Mouse (Mus musculus): ENCODE results near the gene Sf1. TPM values are rescaled to one million over a fixed set of nuclear protein-coding genes. Genes with fewer than 3 reads are reported as not detected.
A peak's percentile ranks its signal among the peaks of the same experiment; 100 is the strongest.

The Sf1 gene
- polyA plus RNA-seq, 1 experiment from 2014 or later: 81.4 TPM

- Histone ChIP-seq H3K27me3 (replicated peaks; ENCODE audit: control insufficient read depth, insufficient read depth, low read length) (no peaks in the 10 kb centered on the region), H3K9ac (ENCODE audit: low read depth, low read length) (peak overlapping the region; percentile 99), H3K4me2 (ENCODE audit: low read length) (peak overlapping the region; percentile 97), H3K4me3 (ENCODE audit: low read length) (peak overlapping the region; percentile 98), H3K36me3 (ENCODE audit: control insufficient read depth, insufficient read depth, low read length) (peaks cover 30% of the 10 kb centered on the region), H3K27ac (ENCODE audit: low read depth, low read length) (no peak overlapping the region), H3K4me1 (ENCODE audit: control insufficient read depth, insufficient read depth, low read depth, low read length) (peaks cover 20% of the 10 kb centered on the region), H3K9me3 (ENCODE audit: control insufficient read depth, low read length) (no peaks in the 10 kb centered on the region)
- WGBS: 9% methylated on average over 2 of the region's 2 CpGs
- no peak for ATAC-seq
Measured at GRCm38 (mm10) chr19:6364842-6365241, 1.4 kb downstream of the Sf1 start.

- 94% methylated on average over 2 of the region's 2 CpGs for WGBS
- Histone ChIP-seq H3K27me3 (replicated peaks; ENCODE audit: control insufficient read depth, insufficient read depth, low read length) (no peaks in the 10 kb centered on the region), H3K9ac (ENCODE audit: low read depth, low read length) (no peak overlapping the region), H3K4me2 (ENCODE audit: low read length) (no peak overlapping the region), H3K4me3 (ENCODE audit: low read length) (no peak overlapping the region), H3K9me3 (ENCODE audit: control insufficient read depth, low read length) (no peaks in the 10 kb centered on the region), H3K27ac (ENCODE audit: low read depth, low read length) (no peak overlapping the region), H3K4me1 (ENCODE audit: control insufficient read depth, insufficient read depth, low read depth, low read length) (peaks cover 8% of the 10 kb centered on the region), H3K36me3 (ENCODE audit: control insufficient read depth, insufficient read depth, low read length) (peaks cover 78% of the 10 kb centered on the region)
- ATAC-seq: no peak
Measured at GRCm38 (mm10) chr19:6370175-6370574, 6.7 kb downstream of the Sf1 start.

DNA sequence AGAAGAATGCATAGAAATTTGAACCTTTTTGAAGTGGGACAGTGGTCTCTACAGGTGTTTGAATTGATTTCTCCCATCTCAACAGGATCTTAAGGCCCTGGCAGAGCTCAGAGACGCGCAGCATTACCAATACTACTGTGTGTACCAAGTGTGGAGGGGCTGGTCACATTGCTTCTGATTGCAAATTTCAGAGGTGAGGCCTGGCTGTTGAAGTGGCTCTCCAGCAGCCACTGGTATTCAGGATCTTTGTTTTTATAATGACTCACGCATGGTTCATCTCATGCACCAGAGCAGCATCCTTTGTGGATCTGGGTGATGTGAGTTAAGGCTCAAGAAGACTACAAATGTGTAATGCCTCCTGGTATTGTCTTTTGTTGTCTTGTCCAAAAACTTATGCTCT is 8.9 kb downstream of the Sf1 start:
- no peak overlapping the region for H3K9ac ChIP-seq (ENCODE audit: low read depth, low read length)
- H3K9me3 ChIP-seq (ENCODE audit: control insufficient read depth, low read length): no peaks in the 10 kb centered on the region
- no peak overlapping the region for H3K4me3 ChIP-seq (ENCODE audit: low read length)
- peaks cover 86% of the 10 kb centered on the region for H3K36me3 ChIP-seq (ENCODE audit: control insufficient read depth, insufficient read depth, low read length)
- no peak overlapping the region for H3K27ac ChIP-seq (ENCODE audit: low read depth, low read length)
- H3K27me3 ChIP-seq (replicated peaks; ENCODE audit: control insufficient read depth, insufficient read depth, low read length): no peaks in the 10 kb centered on the region
- no peak for ATAC-seq
- H3K4me1 ChIP-seq (ENCODE audit: control insufficient read depth, insufficient read depth, low read depth, low read length): peaks cover 4% of the 10 kb centered on the region
- 94% methylated on average over 3 of the region's 3 CpGs for WGBS
- no peak overlapping the region for H3K4me2 ChIP-seq (ENCODE audit: low read length)

DNA sequence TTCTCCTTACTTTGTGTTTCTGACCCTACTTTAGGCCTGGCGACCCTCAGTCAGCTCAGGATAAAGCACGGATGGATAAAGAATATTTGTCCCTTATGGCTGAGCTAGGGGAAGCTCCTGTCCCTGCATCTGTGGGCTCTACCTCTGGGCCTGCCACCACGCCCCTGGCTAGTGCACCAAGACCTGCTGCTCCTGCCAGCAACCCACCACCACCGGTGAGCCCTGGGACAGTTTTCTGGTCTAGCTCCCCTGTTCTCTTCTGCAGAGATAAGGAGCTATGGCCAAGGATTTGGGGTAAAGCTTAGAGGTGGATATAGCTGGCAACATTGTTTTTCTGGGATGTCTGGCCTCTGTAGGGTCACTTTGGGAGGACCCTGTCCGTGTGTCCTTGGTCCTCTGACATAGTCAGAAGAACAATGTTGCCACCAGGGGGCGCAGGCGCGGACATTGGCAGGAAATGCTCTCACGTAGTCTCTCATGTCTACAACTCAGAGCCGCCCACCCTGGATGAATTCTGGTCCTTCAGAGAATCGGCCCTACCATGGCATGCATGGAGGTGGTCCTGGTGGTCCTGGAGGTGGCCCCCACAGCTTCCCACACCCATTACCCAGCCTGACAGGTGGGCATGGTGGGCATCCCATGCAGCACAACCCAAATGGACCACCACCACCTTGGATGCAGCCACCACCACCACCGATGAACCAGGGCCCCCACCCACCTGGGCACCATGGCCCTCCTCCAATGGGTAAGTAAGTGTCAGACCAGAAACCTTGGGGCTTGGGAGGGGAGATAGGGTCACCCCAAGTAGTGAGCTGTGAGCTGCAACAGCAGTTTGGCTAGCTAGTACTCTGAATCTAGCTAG is 10.3 kb downstream of the Sf1 start:
- H3K27ac ChIP-seq (ENCODE audit: low read depth, low read length): no peak overlapping the region
- no peak overlapping the region for H3K4me2 ChIP-seq (ENCODE audit: low read length)
- H3K27me3 ChIP-seq (replicated peaks; ENCODE audit: control insufficient read depth, insufficient read depth, low read length): no peaks in the 10 kb centered on the region
- no peak overlapping the region for H3K4me3 ChIP-seq (ENCODE audit: low read length)
- no peaks in the 10 kb centered on the region for H3K9me3 ChIP-seq (ENCODE audit: control insufficient read depth, low read length)
- H3K4me1 ChIP-seq (ENCODE audit: control insufficient read depth, insufficient read depth, low read depth, low read length): peaks cover 7% of the 10 kb centered on the region
- ATAC-seq: 0 out of 2 replicates have a peak, but pooled peaks have one; percentile 57
- WGBS: 67% methylated on average over 12 of the region's 12 CpGs
- H3K36me3 ChIP-seq (ENCODE audit: control insufficient read depth, insufficient read depth, low read length): peaks cover 77% of the 10 kb centered on the region
- H3K9ac ChIP-seq (ENCODE audit: low read depth, low read length): no peak overlapping the region

DNA sequence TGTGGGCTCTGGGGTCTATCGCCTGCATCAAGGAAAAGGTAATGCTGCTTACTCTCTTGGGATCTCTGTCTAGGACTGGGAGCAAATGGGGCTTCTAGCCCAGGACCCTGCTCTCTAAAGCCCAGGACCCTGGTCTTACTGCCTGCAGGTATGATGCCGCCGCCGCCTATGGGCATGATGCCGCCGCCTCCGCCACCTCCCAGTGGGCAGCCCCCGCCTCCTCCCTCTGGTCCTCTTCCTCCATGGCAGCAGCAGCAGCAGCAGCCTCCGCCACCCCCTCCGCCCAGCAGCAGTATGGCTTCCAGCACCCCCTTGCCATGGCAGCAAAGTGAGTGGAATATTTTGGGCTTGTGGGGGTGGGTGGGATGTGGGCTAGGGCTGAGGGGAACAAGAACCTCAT is 11.1 kb downstream of the Sf1 start:
- 94% methylated on average over 10 of the region's 10 CpGs for WGBS
- Histone ChIP-seq H3K9me3 (ENCODE audit: control insufficient read depth, low read length) (no peaks in the 10 kb centered on the region), H3K4me3 (ENCODE audit: low read length) (no peak overlapping the region), H3K27ac (ENCODE audit: low read depth, low read length) (no peak overlapping the region), H3K27me3 (replicated peaks; ENCODE audit: control insufficient read depth, insufficient read depth, low read length) (no peaks in the 10 kb centered on the region), H3K4me2 (ENCODE audit: low read length) (no peak overlapping the region), H3K4me1 (ENCODE audit: control insufficient read depth, insufficient read depth, low read depth, low read length) (peaks cover 7% of the 10 kb centered on the region), H3K9ac (ENCODE audit: low read depth, low read length) (no peak overlapping the region), H3K36me3 (ENCODE audit: control insufficient read depth, insufficient read depth, low read length) (peaks cover 72% of the 10 kb centered on the region)
- no peak for ATAC-seq

DNA sequence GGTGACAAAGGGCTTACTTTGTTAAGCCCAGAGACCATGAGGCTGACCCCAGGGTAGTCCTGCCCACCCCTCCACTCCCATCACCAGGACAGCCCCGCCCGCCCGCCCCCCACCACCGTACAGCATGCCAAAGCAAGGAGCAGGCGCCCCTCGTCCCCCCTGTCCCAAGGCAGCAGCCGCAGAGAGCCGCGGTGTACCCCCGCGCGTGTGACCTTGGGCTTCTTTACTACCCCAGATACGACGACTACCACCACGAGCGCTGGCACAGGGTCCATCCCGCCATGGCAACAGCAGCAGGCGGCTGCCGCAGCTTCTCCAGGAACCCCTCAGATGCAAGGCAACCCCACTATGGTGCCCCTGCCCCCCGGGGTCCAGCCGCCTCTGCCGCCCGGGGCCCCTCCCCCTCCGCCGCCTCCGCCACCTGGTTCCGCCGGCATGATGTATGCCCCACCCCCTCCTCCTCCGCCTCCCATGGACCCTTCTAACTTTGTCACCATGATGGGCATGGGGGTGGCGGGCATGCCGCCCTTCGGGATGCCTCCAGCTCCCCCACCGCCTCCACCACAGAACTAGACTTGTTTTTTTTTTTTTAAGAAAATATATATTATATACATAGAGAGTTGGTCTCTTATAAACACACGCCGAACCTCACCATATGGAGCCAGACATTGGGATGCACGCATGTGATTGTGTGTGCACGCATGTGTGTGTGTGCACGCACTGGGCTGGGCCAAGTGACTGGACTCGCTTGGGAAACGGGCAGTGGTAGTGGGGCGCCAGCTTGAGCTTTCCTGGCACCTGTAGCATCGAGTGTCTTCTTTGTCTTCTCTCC is 12.1 kb downstream of the Sf1 start:
- WGBS: 90% methylated on average over 33 of the region's 42 CpGs
- H3K9ac ChIP-seq (ENCODE audit: low read depth, low read length): no peak overlapping the region
- no peak overlapping the region for H3K27ac ChIP-seq (ENCODE audit: low read depth, low read length)
- peak; percentile 50; the same call in 1 of the 2 replicates for ATAC-seq
- H3K4me1 ChIP-seq (ENCODE audit: control insufficient read depth, insufficient read depth, low read depth, low read length): peaks cover 7% of the 10 kb centered on the region
- H3K27me3 ChIP-seq (replicated peaks; ENCODE audit: control insufficient read depth, insufficient read depth, low read length): no peaks in the 10 kb centered on the region
- no peaks in the 10 kb centered on the region for H3K9me3 ChIP-seq (ENCODE audit: control insufficient read depth, low read length)
- H3K36me3 ChIP-seq (ENCODE audit: control insufficient read depth, insufficient read depth, low read length): peaks cover 65% of the 10 kb centered on the region
- H3K4me2 ChIP-seq (ENCODE audit: low read length): no peak overlapping the region
- no peak overlapping the region for H3K4me3 ChIP-seq (ENCODE audit: low read length)

GRCm38 (mm10) chr19:6376255-6376564 is 12.7 kb downstream of the Sf1 start:
- no peak overlapping the region for H3K27ac ChIP-seq (ENCODE audit: low read depth, low read length)
- ATAC-seq: no peak
- no peak overlapping the region for H3K4me3 ChIP-seq (ENCODE audit: low read length)
- H3K4me1 ChIP-seq (ENCODE audit: control insufficient read depth, insufficient read depth, low read depth, low read length): peaks cover 7% of the 10 kb centered on the region
- H3K4me2 ChIP-seq (ENCODE audit: low read length): no peak overlapping the region
- no peaks in the 10 kb centered on the region for H3K9me3 ChIP-seq (ENCODE audit: control insufficient read depth, low read length)
- H3K27me3 ChIP-seq (replicated peaks; ENCODE audit: control insufficient read depth, insufficient read depth, low read length): no peaks in the 10 kb centered on the region
- H3K9ac ChIP-seq (ENCODE audit: low read depth, low read length): no peak overlapping the region
- H3K36me3 ChIP-seq (ENCODE audit: control insufficient read depth, insufficient read depth, low read length): peaks cover 59% of the 10 kb centered on the region
- WGBS: 66% methylated on average over 14 of the region's 14 CpGs

DNA sequence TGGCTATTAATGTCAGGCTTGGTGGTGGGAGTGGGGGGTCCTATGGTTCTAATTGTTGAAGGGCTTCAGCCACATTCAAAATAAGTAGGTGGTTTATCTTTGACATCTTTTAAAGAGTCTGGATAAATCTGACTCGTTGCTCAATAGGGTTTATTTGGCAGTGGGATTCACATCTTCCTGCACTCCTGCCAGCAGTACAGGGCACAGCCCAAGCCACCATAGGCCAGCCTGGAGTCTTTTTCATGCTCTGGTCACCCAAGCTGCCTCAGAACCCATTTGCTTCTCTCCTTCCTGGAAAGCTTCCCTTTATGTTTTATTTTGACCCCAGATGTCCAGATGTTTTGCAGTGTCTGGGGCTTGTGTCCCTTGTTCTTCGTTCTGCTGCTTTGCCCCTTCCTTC is 13.2 kb downstream of the Sf1 start:
- Histone ChIP-seq H3K4me2 (ENCODE audit: low read length) (no peak overlapping the region), H3K4me3 (ENCODE audit: low read length) (no peak overlapping the region), H3K27me3 (replicated peaks; ENCODE audit: control insufficient read depth, insufficient read depth, low read length) (no peaks in the 10 kb centered on the region), H3K9me3 (ENCODE audit: control insufficient read depth, low read length) (no peaks in the 10 kb centered on the region), H3K4me1 (ENCODE audit: control insufficient read depth, insufficient read depth, low read depth, low read length) (peaks cover 7% of the 10 kb centered on the region), H3K36me3 (ENCODE audit: control insufficient read depth, insufficient read depth, low read length) (peaks cover 55% of the 10 kb centered on the region), H3K9ac (ENCODE audit: low read depth, low read length) (no peak overlapping the region), H3K27ac (ENCODE audit: low read depth, low read length) (no peak overlapping the region)
- WGBS: 88% methylated on average over 2 of the region's 2 CpGs
- no peak for ATAC-seq

DNA sequence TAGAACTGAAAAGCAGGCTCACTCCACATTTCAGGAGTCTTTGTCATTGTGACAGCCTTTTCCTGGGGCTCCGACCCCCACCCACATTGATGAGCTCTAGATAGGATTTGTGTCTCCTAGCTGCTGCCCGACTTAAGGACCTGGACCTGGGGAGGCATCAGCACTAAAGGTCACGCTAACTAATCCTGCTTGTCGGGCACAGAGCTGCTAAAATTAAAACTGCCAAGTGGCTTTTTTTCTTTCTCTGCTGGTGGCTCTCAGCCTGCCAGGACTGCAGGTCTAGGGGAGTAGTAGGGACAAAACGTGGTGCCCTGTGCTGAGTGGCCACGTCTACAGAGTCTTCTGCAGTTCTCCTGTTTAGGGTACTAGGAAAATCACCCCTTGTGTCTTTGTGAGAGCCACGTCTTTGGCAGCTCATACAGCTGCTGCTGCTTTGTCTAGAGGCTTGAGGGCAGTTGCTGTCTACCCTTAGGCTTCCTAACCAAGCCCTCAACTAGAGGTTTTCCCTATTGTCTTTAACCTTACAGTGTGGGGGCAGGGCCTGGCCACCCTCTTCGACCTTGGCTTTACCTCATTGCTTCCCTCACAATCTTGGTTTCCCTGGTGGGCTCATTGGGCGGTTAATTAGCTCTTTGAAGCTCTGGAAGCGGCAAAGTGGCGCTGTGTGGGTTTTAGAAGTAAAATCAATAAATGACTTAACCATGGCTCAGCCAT is 14.0 kb downstream of the Sf1 start:
- Histone ChIP-seq H3K4me2 (ENCODE audit: low read length) (no peak overlapping the region), H3K4me1 (ENCODE audit: control insufficient read depth, insufficient read depth, low read depth, low read length) (peaks cover 7% of the 10 kb centered on the region), H3K4me3 (ENCODE audit: low read length) (no peak overlapping the region), H3K27me3 (replicated peaks; ENCODE audit: control insufficient read depth, insufficient read depth, low read length) (no peaks in the 10 kb centered on the region), H3K9me3 (ENCODE audit: control insufficient read depth, low read length) (no peaks in the 10 kb centered on the region), H3K27ac (ENCODE audit: low read depth, low read length) (peak overlapping the region; percentile 34), H3K9ac (ENCODE audit: low read depth, low read length) (peak overlapping the region; percentile 27; the same call in 1 of the 2 replicates), H3K36me3 (ENCODE audit: control insufficient read depth, insufficient read depth, low read length) (peaks cover 46% of the 10 kb centered on the region)
- 47% methylated on average over 11 of the region's 11 CpGs for WGBS
- 0 out of 2 replicates have a peak, but pooled peaks have one; percentile 22 for ATAC-seq
